Mouse (Mus musculus) layer of hippocampus, postnatal 36 days (tissue): ENCODE results near the gene Ctsc. TPM values are rescaled to one million over a fixed set of nuclear protein-coding genes. Genes with fewer than 3 reads are reported as not detected.

ENCODE experiments used
- DNase-seq, 2 experiments: peaks; one replicate each; pipeline ENCODE4 v3.0.0; 2022
- total RNA-seq, 2 experiments: library from RNA; stranded (reverse); gene quantifications; 2 replicates each; pipeline ENCODE4 v1.2.3; 2021

The Ctsc gene
- total RNA-seq, 2 experiments from 2014 or later = 11.9 to 15.6 TPM

DNA sequence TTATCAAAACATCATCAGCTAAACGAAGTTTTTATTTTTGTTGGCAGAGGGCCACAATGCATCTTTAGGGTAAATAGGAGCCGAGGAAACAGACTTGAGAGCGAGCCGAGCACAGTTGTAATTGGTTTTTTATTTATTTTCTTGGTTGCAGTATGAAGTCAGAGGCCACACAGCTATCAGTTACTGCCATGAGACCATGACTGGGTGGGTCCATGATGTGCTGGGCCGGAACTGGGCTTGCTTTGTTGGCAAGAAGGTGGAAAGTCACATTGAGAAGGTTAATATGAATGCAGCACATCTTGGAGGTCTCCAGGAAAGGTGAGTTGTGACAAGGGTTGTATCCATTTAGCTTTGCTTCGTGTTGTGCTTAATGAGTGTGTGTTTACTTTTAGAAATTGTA, 19.0 kb downstream of the Ctsc start:
- no peak for DNase-seq

DNA sequence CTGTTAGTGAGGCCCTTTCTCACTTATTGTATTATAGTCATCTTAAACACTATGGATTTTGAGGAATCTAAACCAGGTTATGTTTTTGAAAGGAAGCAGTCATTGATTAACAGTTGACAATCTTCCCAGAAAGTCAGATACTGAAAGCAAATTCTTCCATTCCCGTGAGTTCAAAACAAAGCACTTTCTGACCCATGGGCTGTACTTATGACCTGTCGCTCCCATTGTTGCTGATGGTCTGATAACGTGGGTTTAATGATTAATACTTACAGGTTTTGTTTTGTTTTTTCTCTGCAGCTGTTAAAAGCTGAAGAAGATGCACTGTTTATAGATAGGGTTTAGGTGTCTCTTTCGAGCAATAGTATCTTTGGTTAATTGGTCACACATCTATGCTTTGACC, 27.9 kb downstream of the Ctsc start:
- no peak for DNase-seq

DNA sequence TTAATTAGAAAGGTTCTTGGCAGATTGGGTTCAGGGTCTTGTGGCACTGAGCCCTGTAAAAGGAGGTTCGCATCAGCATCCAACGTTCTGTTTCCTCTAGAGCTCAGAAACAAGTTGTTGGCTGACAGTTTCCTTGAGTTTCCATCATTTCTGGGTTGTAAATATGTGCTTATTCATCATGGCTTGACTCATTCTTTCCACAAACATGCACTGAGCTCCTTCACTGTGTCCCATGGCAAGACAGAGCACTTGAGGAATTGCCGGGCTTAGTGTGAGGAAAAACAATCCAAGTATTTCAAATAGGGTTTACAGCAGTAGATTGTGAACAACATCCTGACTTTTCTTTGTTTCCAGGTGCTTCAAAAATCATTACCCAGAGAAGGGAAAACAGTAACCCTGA, 28.8 kb downstream of the Ctsc start:
- no peak for DNase-seq

DNA sequence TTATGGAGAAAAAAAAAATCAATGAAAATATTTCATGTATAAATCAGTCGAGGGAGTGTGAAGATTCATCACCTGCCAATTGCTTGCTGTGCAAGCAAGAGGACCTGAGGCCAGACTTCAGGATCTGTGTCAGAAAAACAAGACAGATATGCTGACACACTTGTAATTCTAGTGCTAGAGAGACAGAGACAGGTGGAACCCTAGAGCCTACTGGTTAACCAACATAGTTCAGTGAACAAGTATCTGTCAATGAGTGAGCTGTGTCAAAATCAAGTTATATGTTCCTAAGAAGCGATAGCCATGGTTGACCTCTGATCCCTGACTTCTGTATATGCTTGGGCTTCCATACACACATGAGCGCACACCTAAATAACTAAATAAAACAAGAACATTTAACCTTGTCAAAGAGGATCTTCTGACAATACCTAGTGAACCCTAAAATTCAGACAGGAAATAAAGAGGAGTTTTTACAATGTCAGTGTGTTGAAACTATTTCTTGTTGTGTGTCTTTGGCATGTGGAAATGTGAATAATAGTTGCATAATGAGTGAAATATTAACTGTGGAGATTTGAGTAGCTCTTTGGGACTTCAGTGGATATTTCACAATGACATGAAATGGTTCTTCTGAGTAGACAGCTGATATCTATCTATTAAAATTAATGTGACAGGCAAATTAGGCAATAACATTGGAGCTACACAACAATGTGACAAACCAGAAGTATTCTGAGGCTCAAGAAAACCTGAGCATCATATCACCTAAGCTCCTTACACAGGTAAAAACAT, 32.7 kb downstream of the Ctsc start:
- DNase-seq = no peak

DNA sequence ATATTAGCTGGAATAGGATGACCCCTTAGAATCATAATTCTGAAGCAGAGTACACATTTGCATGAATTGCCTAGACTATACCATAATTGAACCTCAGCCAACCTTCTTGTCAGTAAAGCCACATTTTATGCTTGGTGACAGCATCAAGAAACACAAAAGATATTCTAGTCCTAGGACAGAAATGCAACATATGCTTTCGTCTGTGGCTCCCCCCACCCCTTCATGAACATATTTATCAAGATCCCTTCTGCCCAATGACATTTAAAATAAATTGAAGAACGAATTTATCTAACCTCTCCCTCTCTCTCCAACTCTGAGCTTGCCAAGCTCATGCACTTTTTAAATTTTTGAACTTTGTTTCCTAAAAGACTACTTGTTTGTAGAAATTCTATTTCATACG, 38.5 kb downstream of the Ctsc start:
- DNase-seq = no peak

DNA sequence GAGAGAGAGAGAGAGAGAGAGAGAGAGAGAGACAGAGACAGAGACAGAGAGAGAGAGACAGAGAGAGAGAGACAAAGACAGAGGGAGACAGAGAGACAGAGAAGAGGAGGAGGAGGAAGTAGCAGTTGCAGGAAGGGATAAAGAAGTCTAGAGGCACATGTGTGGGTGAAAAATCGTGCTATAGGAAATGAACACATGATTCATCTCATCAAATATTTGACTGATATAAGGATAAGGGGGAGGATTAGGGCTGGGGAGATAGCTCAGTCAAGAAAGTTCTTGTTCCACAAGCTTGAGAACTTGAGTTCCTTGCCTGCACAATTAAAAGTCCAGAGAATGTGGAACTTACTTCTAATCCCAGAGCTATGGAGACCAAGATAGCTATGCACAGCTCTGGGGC, 40.6 kb downstream of the Ctsc start:
- DNase-seq = no peak

DNA sequence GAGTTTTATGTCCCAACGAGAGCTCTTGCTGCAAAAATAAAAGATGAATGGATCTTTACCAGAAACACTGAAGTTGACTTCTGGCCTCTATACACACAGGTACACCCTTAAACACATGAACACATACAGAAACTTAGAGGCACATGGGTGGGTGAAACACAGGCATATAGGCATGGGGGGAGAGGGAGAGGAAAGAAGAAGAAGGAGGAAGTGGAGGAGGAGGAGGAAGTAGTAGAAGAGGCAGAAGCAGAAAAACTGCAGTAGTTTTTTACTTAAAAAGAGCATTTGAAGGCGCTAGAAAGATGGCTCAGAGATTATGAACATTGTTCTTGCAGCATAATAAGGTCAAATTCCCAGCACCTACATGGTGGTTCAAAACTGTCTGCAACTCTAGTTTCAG, 41.0 kb downstream of the Ctsc start:
- no peak for DNase-seq

DNA sequence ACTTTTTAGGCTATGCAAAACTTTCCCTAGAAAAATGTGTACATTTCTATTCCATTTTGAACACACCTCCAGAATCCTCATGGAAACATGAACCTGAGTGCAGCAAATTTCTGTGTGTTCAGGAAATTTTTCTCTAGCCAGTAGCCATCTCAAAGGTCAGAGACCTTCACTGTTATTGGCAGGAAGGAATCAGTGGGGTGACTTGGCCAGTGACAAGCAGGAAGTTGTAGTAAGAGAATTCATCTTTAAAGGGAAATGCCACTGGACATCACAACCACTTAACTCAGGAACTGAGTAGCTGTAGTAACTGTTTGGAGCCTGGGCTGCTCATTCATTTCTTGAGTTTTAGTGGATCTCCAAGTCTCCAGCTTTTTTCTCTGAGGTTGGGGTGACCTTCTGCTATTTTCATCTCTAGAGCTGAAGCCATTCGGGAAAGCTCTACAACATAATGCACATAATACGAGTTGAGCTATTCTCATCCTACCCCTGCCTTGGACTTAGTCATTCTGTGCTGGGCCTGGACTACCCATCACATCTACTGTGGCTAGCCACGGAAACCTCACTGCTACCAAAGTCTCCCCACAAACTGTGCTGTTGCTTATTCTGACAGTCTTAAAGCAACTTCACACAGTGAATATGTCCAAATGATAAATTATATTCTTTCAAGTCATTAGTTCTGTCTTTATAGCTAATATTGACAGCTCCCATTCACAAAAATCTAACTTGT, 41.7 kb downstream of the Ctsc start:
- no peak for DNase-seq

DNA sequence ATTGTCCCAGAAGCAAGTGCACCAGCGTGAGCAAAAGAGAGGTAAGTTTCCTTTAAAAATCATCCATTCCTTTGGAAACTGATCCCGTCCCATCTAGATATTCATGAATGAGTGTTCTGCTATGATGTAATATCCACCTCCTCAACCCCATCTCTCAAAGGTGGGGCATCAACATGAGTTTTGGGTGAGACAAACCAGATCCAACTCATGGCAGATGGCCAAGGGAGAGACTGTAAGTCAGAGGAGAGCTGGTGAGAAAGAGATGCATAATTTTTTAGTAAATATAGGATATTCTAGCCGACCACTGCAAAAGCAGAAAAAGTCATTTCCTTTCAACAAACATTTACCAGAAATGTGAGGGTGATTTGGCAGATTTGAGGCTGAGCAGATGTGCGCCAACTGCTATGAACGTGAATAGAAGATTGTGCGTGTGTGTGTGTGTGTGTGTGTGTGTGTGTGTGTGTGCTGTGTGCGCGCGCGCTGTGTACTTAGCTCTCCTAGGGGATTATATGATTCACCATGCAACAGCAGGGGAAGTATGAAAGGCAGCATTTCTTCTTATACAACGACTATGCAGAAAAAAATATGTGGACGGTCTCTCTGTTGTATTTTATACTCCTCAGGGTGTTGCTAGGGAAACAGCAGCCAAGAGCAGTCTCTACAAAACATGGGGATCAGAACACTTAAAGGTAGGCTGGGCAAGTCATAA, 42.9 kb downstream of the Ctsc start:
- peak; percentile 33 to 37 for DNase-seq

DNA sequence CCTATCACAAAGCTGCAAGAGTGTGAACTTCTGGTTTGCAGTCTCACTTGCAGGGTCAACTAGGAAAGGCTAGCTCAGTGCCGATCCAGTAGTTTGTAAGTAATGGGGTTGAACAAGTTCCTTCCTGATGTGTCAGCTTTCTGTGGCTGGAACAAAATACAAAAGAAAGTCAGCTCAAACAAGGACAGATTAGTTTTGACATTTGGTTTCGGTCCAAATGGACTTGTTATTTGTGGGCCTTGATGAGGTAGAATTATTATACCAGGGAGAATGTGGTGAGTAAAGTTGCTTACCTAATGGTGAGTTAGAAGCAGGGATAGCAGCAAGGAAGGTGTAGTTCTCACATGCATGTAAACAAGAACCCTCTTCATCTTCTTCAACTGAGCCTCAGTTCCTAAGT, 44.5 kb downstream of the Ctsc start:
- no peak for DNase-seq

DNA sequence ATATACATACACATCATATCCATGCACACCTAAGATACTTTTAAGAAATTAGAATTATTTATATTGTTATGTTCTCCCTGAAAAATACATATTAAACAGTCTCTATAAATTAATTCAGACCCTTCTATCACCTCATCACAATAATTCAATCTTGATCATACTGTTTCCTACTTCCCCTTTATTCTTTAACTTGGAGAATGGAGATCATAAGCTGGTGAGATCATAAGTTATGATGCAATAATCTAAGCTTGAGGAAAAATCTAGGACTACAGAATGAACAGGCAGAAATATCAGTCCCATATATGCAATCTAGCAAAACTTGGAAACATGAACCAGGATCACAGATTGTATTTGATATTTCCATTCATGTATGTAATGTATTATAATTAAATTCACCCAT, 49.6 kb downstream of the Ctsc start:
- no peak for DNase-seq

DNA sequence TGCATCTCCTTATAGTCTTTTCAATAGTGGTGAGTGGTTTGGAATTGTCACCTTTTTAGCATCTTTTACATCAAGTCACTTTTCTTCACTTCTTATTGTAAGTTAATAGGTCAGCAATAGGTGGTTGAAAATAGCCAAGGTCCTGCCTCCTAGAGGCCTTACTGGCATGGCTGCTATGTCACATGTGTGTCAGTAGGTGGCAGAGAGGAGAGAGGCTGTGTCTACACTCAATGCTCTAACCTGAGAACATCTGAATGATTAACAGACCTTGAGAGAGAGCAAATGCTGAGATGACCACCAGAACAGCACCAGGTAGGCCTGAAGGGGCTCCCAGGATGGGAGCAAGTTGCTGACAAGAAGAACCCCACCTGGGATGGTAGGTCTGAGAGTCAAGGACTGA, 65.9 kb downstream of the Ctsc start:
- DNase-seq = no peak

DNA sequence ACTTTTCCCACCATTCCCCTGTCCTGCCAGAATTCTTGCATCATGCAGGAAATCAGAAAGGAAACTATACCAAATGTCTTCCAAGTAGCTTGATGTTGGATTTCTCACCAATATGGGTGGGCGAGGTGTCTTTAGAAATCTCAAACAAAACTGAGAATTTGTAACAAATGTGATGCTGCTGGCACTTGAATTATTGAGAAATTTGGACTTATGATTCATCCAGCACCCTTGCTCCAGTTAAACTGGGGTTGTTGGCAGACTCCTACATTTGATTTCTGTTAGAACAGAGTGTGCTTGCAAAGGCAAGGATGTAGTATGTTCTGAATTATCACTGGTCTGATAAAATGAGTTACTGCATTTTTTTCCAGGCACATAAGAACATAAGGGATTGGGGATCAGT, 68.2 kb downstream of the Ctsc start:
- no peak for DNase-seq

DNA sequence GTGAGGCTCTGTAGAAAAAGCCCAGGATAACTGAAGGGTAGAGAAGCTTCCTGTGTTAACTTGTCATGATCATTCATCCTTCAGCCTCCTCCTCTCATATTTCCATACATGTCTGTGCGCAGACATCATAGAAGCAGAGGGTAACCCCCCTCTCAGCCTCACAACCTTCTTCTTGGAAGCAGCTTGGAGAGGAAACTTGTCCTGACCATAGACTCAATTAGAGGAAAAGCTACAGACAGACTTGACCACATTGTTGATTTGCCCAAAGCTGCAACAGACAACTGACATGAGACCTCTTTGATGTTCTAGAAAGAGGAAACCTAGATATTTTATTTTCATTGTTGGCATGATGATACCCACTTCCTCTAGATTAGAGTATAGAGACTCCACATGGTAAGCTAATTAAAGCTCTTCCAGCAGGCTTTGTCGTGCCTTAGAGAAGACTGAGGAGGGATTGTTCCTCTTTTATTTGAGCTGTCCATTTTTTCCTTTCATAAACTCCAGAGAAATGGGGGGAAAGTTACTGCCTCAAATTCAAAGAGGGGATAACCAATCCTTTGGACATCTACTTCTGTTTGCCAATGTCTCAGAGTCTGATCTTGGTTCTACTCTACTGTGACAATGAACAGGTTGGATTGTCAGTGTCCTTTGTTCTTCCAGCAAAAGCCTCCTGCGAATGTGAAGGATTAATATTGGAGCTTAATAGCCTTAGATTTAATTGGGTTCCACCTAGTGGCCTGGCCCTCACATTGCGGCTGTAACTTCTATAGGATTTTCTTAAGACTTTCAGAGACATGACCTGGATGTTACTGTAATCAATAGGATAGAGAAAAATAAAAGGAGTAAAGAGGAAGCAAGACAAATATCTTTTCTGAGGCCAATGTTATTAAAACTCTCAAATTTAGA, 79.2 kb downstream of the Ctsc start:
- DNase-seq = no peak

DNA sequence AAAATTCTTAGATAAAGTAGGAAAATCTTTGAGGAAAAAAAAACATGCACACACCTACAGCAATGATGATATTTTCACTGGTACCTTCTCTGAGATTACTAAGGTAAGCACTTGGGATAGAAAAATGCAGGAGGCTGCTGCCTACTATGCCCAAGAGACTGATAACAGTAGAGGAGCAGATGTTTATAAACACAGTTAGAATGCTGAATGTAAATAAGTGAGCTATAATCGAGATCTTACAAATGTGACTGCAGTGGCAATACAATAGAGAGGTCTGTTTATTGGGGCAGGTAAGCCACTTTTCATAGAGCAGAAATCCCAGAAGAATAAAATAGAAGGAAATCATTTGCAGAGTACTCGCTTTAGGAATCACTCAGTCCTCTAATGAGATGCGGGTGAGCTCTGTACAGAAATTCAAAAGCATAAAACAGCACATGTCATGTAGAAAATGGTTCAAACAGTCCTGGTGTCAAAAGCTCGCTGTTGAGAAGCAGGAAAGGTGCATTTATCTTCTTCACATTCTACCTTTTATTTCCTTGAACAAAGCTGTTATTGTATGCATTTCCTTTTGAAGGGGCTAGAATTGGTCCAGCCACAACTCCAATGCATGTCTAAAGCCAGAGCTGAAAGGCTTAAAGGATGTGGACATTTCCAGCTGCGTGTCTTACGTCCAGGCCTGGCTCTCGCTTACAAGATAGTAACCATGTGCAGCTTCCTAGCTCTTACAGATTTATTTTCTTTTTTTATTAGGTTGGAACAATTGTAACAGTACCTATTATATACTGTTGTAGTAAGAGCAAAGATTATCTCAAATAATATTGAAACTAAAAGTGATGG, 80.4 kb downstream of the Ctsc start:
- no peak for DNase-seq

Other genes starting within 250 kb of the Ctsc start
- gene Rab38, start 152.2 kb downstream of the Ctsc start, total RNA-seq = 1 to 10 TPM; 1.4 to 2.4 TPM